Mouse (Mus musculus) right cerebral cortex, adult 2 months (tissue): ENCODE measurements around the gene Olfr20.
A peak's percentile ranks its signal among the peaks of the same experiment; 100 is the strongest.
"Not testable (repeated sequence)": the region's sequence is repeated elsewhere in the genome, so short reads cannot be mapped to it uniquely, and the experiment has no call there.

Experiments used
- DNase-seq, 2 experiments: peaks; one replicate each; pipeline ENCODE4 v3.0.0; 2021 to 2022; ENCODE audit warnings: low spot score in 2 of 2

Olfr20 gene

DNA sequence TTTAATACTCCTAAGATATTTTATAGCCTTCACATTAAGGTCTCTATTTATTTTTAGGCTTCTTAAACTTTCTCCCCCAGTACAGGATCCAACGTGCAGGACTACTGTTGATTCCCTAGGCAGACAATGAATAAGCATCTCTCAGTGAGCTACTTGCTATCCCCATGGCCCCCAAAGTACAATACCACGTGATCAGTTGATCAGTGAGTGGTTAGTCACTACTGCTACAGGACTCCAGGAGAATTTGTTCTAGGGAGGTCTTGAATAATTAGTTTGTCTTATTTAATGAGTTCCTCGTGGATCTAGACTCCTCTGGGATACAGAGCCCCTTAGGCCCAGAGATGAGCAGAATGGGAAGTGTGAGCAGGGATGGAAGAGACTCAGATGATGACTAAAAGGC is at the start of gene Olfr20:
Olfr20 (plus strand) TSS at position 301 of the 400 bp plus-strand sequence.
- no peak for DNase-seq

GRCm38 (mm10) chr11:73303123-73303522 is 47.5 kb upstream of the Olfr20 start:
- no peak for DNase-seq

DNA sequence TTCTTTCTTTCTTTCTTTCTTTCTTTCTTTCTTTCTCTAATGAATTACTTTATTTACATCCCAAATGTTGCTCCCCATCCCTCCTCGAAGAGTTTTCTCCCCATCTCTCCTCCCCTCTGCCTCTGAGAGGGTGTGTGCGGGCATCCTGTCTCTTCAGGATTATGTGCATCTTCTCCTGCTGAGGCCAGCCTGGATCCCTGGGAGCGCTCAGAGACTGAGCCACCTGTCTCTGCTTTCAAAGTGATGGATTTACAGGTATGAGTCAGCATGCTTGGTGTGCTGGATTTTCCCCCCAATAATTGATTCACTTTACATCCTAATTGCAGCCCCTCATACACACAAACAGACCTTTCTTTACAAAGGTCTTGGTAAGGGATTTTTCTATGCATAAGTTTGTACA is 34.6 kb upstream of the Olfr20 start:
- no peak for DNase-seq

- DNase-seq, result not testable (repeated sequence)
These were observed 32.0 kb upstream of the Olfr20 start for GRCm38 (mm10) chr11:73318581-73318980.

DNA sequence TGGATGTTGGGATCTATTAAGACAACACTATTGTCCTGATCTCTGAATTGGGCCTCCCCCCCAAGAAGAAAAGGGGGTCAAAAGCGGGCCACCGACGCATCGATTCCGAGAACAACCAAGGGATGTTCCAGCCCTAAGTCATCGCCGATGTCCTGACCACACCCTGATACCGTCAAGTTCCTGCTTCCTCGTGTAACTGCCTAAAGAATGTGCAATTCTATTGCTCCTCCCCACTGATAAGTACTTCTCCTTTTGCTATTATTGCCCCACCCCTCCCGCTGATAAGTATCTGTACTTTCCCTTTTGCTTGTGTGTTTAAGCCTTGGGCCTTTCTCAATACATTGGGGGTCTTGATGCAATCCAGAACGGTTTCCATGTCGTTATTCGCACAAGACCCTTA is 29.5 kb upstream of the Olfr20 start:
- not testable (repeated sequence) for DNase-seq

- DNase-seq, result no peak
These were observed 26.4 kb upstream of the Olfr20 start for GRCm38 (mm10) chr11:73323906-73324830.

GRCm38 (mm10) chr11:73326485-73326886 is 24.1 kb upstream of the Olfr20 start:
- DNase-seq, result no peak

- DNase-seq, result peak; percentile 4 to 7
These were observed 23.2 kb upstream of the Olfr20 start for GRCm38 (mm10) chr11:73327361-73327760.

- no peak for DNase-seq
These were observed 21.1 kb upstream of the Olfr20 start, which contains the start of the genes Aspa, Gm49340 and Spata22 for GRCm38 (mm10) chr11:73329442-73329841. Gene Aspa, minus strand, starts transcription at chr11:73329596. Gene Gm49340, plus strand, starts transcription at chr11:73329741. Gene Spata22, plus strand, starts transcription at chr11:73329741.

GRCm38 (mm10) chr11:73333357-73333756 is 17.2 kb upstream of the Olfr20 start:
- DNase-seq, result no peak

DNA sequence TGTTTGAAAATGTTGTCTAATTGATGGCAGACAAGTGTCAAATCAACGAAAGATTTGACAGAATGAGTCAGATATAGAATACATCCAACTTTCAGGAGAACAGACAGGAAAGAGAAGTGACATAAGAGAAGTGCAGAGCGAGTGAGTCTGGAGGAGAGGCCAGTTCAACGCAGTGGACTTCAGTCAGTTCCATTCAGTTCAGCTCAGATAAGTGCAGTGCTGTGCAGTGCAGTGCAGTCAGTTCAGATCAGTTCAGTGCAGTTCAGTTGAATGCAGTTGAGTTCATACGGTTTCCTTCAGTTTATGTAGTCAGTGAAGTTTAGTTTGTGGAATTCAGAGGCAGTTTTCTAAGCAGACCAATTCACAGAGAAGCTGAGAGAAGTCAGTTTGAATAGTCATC is 13.7 kb upstream of the Olfr20 start:
- DNase-seq, result no peak

- no peak for DNase-seq
These were observed 20.4 kb downstream of the Olfr20 start, which contains the start of gene Olfr376 for GRCm38 (mm10) chr11:73370946-73371345. Gene Olfr376, plus strand, starts transcription at chr11:73371246.

DNA sequence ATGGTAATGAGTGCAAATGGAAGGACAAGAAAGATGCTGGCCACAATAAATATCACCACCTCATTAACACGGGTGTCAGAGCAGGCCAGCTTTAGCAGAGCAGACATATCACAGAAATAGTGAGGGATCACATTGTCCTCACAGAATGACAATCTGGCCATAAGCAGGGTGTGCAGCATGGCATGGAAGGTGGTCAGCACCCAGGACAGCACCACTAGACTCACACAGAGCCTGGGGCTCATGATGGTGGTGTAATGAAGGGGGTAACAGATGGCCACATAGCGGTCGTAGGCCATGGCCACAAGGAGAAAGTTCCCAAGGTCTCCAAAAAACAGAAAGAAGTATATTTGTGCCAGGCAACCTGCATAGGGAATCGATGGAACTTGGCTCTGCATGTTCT is 44.8 kb downstream of the Olfr20 start:
- DNase-seq, result no peak

GRCm38 (mm10) chr11:73399514-73399913 is 48.9 kb downstream of the Olfr20 start, which contains the start of gene Olfr1:
Gene Olfr1, minus strand, starts transcription at chr11:73399614.
- DNase-seq, result no peak
